Mouse (Mus musculus): ENCODE measurements at regions not wholly inside any gene's neighbourhood (a gene's known extent, or its start where the extent isn't known, plus 50 kb on each side); places are given as distances from the start of the nearest gene placed in this dataset.

DNA sequence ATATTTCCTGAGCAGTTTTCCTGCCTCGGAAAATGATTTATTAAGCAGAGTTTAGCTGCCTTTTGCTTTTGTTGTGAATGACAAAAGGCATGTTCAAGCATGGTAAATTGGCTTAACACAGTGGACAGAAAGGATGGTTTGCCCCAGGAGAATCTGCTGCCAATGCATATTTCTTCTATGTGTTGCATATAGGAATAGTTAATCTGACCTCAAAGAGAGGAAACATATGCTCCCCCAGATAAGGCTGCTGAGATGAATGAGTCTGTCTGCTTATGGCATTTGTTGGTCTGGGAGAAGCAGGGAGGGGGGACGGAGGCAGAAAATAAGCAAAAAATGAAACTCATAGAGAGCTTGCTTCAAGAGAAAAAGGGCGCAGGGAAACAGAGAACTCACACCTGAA is 638.9 kb downstream of the Stpg2 start:
- Histone ChIP-seq H3K27me3 (replicated peaks) (no peaks in the 10 kb centered on the region), H3K4me3 (no peak overlapping the region), H3K36me3 (no peaks in the 10 kb centered on the region), H3K4me1 (no peaks in the 10 kb centered on the region), H3K27ac (no peak overlapping the region), H3K9me3 (replicated peaks) (no peaks in the 10 kb centered on the region), H3K4me2 (no peak overlapping the region), H3K9ac (no peak overlapping the region)
- ATAC-seq = peak; percentile 58
- WGBS (ENCODE audit: insufficient replicate concordance) = 38% methylated on average over 3 of the region's 3 CpGs

DNA sequence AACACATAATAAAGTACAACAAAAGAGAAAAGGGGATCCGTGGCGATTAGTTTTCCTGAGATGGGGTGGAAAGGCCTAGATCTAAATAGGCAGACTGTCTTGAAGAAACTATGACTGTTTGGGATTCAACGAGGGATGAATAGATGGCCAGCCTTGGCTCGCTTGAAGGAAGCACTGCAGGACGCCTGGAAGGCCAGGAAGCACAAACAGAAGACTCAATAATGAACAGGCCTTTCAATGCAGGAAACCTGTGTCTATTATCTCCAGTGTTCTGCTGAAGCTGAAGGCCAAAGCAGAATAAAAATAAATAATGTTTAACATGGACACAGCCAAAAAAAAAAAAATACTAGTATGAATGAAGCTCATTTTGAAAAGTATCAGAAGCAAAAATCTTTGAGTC is 642.3 kb downstream of the Stpg2 start:
- 67% methylated on average over 5 of the region's 5 CpGs for WGBS (ENCODE audit: insufficient replicate concordance)

DNA sequence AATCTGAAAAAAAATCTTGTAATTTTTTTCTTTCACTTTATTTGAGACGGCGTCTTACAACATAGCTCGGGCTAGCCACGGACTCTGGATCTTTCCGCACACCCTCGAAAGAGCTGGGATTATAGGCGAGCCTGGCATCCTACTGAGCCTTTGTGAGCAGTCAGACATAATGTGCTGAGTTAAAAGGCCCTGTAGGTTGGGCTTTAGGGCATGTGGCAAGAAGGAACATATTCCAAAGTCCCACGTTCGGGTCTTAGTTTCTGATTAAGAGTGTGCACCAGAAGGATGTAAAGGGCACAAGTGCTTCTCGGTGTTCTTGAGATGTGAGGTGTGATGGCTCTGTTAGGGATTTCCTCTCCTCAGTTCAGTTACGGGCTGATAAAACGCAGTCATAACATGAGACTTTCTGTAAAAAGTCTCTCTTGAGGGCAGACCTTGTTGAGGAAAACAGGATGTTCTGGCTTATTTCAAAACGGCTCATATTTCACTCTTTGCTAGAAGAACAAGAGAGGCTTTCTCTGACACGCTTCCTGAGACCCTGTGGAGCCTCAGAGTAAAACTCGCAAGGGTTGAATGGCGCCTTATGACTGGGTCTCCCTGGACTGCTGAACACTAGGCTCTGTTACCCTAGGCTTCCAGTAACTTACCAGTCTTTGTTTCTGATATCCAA is 654.6 kb downstream of the Stpg2 start:
- H3K4me2 ChIP-seq = no peak overlapping the region
- WGBS (ENCODE audit: insufficient replicate concordance) = 66% methylated on average over 16 of the region's 16 CpGs
- H3K9ac ChIP-seq = no peak overlapping the region
- ATAC-seq = no peak
- no peaks in the 10 kb centered on the region for H3K36me3 ChIP-seq
- no peaks in the 10 kb centered on the region for H3K27me3 ChIP-seq (replicated peaks)
- no peak overlapping the region for H3K4me3 ChIP-seq
- no peaks in the 10 kb centered on the region for H3K4me1 ChIP-seq
- H3K9me3 ChIP-seq (replicated peaks) = no peaks in the 10 kb centered on the region
- no peak overlapping the region for H3K27ac ChIP-seq

More for the DNA sequence above, 642.3 kb downstream of the Stpg2 start:
- H3K4me3 ChIP-seq = no peak overlapping the region
- ATAC-seq = no peak
- H3K9ac ChIP-seq = no peak overlapping the region
- H3K4me1 ChIP-seq = no peaks in the 10 kb centered on the region
- H3K27ac ChIP-seq = no peak overlapping the region
- no peaks in the 10 kb centered on the region for H3K9me3 ChIP-seq (replicated peaks)
- H3K27me3 ChIP-seq (replicated peaks) = no peaks in the 10 kb centered on the region
- no peak overlapping the region for H3K4me2 ChIP-seq
- no peaks in the 10 kb centered on the region for H3K36me3 ChIP-seq

DNA sequence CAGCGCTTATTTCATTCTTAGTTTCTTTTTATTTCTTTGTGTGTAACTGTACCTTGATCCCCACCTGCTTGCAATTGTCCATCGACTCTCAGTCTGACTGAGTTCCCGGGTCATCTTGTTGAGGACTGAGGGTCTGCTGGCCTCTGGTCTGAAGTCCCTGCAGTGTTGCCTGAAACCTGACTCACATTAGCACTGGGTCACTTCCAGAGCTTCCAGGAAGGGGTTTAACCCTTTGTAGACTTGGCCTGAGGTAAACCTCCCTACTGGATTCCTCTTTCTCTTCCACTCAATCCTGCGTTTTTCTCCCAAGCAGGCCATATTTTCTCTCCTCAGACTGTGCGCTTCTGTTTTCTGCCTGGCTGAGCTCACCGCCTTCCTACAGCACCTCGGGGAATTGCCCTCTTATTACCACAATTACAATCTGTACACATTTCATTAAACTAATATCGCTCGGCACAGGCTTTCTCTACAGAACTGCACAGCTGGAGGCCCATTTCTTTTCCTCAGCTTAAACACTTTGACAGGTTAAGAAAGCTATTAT is 655.4 kb downstream of the Stpg2 start:
- no peak overlapping the region for H3K4me2 ChIP-seq
- H3K27me3 ChIP-seq (replicated peaks) = no peaks in the 10 kb centered on the region
- no peak overlapping the region for H3K27ac ChIP-seq
- WGBS (ENCODE audit: insufficient replicate concordance) = 75% methylated on average over 9 of the region's 9 CpGs
- no peak for ATAC-seq
- no peak overlapping the region for H3K9ac ChIP-seq
- no peaks in the 10 kb centered on the region for H3K4me1 ChIP-seq
- H3K36me3 ChIP-seq = no peaks in the 10 kb centered on the region
- no peaks in the 10 kb centered on the region for H3K9me3 ChIP-seq (replicated peaks)
- H3K4me3 ChIP-seq = no peak overlapping the region

DNA sequence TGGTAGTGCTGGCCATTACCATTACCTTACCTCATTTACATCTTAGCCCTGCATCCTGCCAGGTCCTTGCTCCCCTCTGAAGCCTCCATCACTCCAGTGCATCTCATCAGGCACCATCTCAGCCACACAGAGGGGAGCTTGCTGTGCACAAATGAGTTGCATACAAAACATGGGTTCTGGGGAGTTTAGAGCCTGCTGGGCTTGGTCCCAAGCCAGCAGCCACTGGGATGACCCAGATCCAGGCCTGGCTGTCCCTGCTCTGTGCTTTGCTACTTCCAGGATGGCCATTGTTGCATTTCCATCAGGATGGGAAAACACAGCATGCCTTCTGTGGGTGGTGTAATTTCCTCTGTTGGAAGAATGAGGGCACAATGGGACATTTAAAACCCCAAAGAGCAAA is 660.8 kb downstream of the Stpg2 start:
- Histone ChIP-seq H3K9me3 (replicated peaks) (no peaks in the 10 kb centered on the region), H3K4me3 (no peak overlapping the region), H3K4me1 (no peaks in the 10 kb centered on the region), H3K36me3 (no peaks in the 10 kb centered on the region), H3K4me2 (no peak overlapping the region), H3K27me3 (replicated peaks) (no peaks in the 10 kb centered on the region), H3K27ac (no peak overlapping the region), H3K9ac (no peak overlapping the region)
- no peak for ATAC-seq

DNA sequence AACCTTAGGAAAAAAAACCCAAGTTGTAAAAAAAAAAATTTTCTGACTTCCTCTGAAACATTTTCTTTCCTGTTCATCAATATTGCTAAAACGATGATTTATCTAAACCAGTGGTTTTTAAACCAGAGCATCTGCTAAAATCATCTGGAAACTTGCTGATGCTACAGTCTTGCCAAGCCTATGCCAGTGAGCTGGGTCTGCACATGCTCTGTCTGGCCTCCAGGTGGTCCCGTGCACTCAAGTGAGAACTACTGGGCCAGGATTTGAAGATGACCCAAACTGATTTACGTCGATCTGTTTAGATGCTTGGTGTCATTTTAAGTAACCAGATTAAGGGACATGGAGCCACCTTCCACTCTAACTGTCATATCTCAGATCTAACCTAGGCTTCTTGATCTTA is 661.5 kb downstream of the Stpg2 start:
- WGBS (ENCODE audit: insufficient replicate concordance) = 65% methylated on average over 4 of the region's 4 CpGs
- H3K36me3 ChIP-seq = no peaks in the 10 kb centered on the region
- no peaks in the 10 kb centered on the region for H3K27me3 ChIP-seq (replicated peaks)
- no peak for ATAC-seq
- no peak overlapping the region for H3K27ac ChIP-seq
- H3K4me1 ChIP-seq = no peaks in the 10 kb centered on the region
- H3K4me2 ChIP-seq = no peak overlapping the region
- no peak overlapping the region for H3K9ac ChIP-seq
- no peaks in the 10 kb centered on the region for H3K9me3 ChIP-seq (replicated peaks)
- H3K4me3 ChIP-seq = no peak overlapping the region

DNA sequence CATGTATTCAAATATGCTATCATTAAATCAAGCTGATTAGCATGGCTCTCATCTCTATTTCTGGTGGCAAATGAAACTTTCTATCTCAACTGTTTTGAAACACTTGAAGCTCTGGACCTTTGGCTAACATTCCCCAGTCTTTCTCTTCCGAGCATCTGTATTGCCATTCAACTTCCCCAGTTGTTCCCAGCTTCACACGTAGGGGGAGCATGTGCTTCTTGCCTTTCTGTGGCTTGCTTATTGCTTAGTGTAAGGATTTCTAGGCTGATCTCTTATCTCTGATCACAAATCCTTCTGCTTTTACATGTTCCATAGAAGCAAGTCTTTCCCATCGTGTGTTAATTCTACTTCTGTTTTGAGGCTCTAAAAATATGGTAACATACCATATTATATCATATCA is 662.0 kb downstream of the Stpg2 start:
- Histone ChIP-seq H3K4me1 (no peaks in the 10 kb centered on the region), H3K4me3 (no peak overlapping the region), H3K27me3 (replicated peaks) (no peaks in the 10 kb centered on the region), H3K9me3 (replicated peaks) (no peaks in the 10 kb centered on the region), H3K27ac (no peak overlapping the region), H3K36me3 (no peaks in the 10 kb centered on the region), H3K9ac (no peak overlapping the region), H3K4me2 (no peak overlapping the region)
- 57% methylated on average over 3 of the region's 3 CpGs for WGBS (ENCODE audit: insufficient replicate concordance)
- ATAC-seq = no peak

DNA sequence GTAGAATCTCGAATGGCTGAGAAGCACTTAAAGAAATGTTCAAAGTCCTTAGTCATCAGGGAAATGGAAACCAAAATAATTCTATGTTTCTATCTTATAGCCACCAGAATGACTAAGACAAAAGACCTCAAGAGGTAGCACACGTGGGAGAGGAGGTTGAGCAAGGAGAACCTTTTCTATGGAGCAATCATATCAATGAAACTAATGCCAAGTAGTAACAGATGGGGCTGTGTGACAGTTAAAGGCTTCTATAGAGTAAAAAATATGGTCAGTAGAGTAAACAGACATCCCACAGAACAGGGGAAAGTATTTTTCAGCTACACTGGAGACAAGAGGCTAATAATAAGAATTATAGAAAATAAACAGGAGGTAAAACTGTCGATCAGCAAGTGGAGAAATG is 664.3 kb downstream of the Stpg2 start:
- ATAC-seq = no peak
- no peak overlapping the region for H3K4me3 ChIP-seq
- H3K27ac ChIP-seq = no peak overlapping the region
- H3K4me1 ChIP-seq = no peaks in the 10 kb centered on the region
- 58% methylated on average over 3 of the region's 3 CpGs for WGBS (ENCODE audit: insufficient replicate concordance)
- no peak overlapping the region for H3K9ac ChIP-seq
- H3K36me3 ChIP-seq = no peaks in the 10 kb centered on the region
- H3K4me2 ChIP-seq = no peak overlapping the region
- no peaks in the 10 kb centered on the region for H3K9me3 ChIP-seq (replicated peaks)
- H3K27me3 ChIP-seq (replicated peaks) = no peaks in the 10 kb centered on the region

DNA sequence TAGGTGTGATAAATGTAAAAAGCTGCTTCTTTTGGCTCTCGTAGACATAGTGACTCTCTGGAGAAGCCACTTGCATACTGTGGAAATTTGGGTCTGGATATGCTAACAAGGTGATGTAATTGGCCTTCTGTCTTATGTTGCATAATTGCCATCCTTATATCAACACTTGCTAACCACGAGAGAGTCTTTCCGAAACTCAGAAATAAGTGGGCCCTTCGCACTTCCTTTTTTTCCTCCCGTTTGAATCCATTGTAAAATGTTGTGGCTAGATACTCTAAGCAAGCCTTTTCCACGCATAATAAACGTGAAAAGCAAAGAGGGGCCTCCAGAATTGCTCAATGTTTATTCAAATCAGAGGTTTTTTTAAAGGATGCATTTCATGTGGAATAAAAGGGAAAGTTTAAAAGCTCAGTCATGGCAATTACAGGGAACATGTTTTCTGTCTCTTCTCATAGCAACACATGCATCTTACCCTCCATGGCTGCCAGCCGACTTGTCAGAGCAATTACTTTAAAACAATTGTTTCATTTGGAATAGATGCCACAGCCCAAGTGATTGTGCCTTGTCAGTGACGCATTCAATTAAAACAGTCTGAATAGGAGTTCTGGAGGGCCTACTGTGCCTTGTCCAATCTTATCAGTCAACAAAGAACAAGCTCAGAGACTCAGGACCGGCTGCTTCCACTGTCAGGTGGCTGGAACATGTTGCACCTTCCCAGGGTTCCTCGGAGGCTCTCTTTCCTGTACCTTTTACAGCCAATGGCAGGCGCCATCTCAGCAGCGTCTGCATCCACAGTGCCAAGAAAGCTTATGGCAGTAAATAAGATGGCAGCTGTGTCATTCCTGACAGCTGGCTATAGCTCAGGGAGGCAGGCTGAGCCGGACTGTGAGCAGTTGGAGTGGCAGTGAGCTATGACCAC is 680.7 kb downstream of the Stpg2 start:
- Histone ChIP-seq H3K4me1 (no peaks in the 10 kb centered on the region), H3K4me3 (no peak overlapping the region), H3K9me3 (replicated peaks) (no peaks in the 10 kb centered on the region), H3K9ac (no peak overlapping the region), H3K36me3 (no peaks in the 10 kb centered on the region), H3K27ac (no peak overlapping the region), H3K4me2 (no peak overlapping the region), H3K27me3 (replicated peaks) (no peaks in the 10 kb centered on the region)
- no peak for ATAC-seq
- WGBS (ENCODE audit: insufficient replicate concordance) = 55% methylated on average over 14 of the region's 14 CpGs

DNA sequence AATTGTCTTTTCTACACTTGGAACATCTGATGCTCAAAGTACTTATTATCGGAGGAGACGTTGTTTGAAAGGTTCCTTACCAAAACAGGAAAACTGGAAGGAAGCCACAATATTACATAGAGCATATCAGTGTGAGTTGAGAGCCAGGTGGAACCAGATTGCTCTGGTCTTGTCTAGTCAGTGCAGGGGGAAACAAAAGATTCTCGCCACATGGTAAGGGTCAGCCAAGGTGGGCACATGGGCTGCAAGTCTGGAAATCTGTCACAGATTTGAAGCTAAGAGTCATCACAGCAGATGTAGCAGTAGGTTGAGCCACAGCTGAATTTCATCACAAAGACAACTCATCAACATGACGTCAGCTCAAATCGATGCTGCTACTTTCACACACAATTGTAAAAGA is 681.8 kb downstream of the Stpg2 start:
- no peaks in the 10 kb centered on the region for H3K9me3 ChIP-seq (replicated peaks)

DNA sequence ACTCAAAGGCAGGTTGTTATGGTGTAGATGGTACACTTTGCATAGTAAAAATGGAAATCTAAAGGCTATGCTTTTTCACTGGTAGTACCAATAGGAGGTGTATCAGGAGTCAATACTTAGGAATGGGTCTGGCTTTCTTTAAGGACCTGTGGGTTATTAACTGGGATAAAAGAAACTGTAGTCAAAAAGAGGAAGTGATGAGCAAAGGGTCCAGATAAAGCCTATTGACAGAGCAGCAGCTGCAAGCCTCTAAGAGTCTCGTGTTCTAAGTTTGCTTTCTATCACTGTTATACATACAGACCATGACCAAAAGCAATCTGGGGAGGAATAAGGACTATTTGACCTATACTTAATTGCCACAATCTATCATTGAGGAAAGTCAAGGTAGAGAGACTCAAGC is 683.0 kb downstream of the Stpg2 start:
- H3K27me3 ChIP-seq (replicated peaks) = no peaks in the 10 kb centered on the region
- no peak for ATAC-seq
- H3K9me3 ChIP-seq (replicated peaks) = no peaks in the 10 kb centered on the region
- H3K4me1 ChIP-seq = no peaks in the 10 kb centered on the region
- 19% methylated on average over 1 of the region's 1 CpGs for WGBS (ENCODE audit: insufficient replicate concordance)
- no peaks in the 10 kb centered on the region for H3K36me3 ChIP-seq
- H3K4me3 ChIP-seq = no peak overlapping the region
- H3K9ac ChIP-seq = no peak overlapping the region
- no peak overlapping the region for H3K27ac ChIP-seq
- H3K4me2 ChIP-seq = no peak overlapping the region

More for the DNA sequence above, 681.8 kb downstream of the Stpg2 start:
- no peak for ATAC-seq
- no peak overlapping the region for H3K4me2 ChIP-seq
- H3K27me3 ChIP-seq (replicated peaks) = no peaks in the 10 kb centered on the region
- H3K27ac ChIP-seq = no peak overlapping the region
- no peaks in the 10 kb centered on the region for H3K4me1 ChIP-seq
- no peak overlapping the region for H3K4me3 ChIP-seq
- WGBS (ENCODE audit: insufficient replicate concordance) = 70% methylated on average over 5 of the region's 5 CpGs
- no peak overlapping the region for H3K9ac ChIP-seq
- no peaks in the 10 kb centered on the region for H3K36me3 ChIP-seq

DNA sequence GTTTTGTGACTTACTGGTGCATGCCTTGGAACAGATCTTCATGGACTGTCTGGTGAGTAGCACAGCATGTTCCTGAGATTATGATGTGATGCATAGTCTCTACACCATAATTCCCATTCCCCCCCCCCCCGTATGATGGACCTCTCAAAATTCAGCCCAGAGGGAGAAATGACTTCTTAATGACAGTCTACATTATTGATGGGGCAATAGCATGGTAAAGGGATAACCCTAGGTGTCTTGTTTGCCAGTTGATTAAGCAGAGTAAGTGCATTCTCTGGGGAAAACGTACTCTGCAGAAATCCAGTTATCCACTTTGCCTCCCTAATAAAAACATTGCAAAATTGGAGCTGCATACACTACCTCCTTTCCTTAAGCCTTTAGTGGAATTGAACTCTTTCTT is 684.7 kb downstream of the Stpg2 start:
- Histone ChIP-seq H3K27ac (no peak overlapping the region), H3K9me3 (replicated peaks) (no peaks in the 10 kb centered on the region), H3K27me3 (replicated peaks) (no peaks in the 10 kb centered on the region), H3K4me1 (no peaks in the 10 kb centered on the region), H3K4me3 (no peak overlapping the region), H3K36me3 (no peaks in the 10 kb centered on the region), H3K4me2 (no peak overlapping the region), H3K9ac (no peak overlapping the region)
- WGBS (ENCODE audit: insufficient replicate concordance) = 59% methylated on average over 2 of the region's 2 CpGs
- ATAC-seq = no peak

Data from liver, embryonic 12.5 days (tissue).